10 mouse cellular contexts compared by ENCODE assay signal in genomic region chr5:121443548-121443947, GRCm38 (mm10). TPM values are rescaled to one million over a fixed set of nuclear protein-coding genes. Genes with fewer than 3 reads are reported as not detected.
A peak's percentile ranks its signal among the peaks of the same experiment; 100 is the strongest.
DNase-seq lines count a peak whose midpoint lies in the region; ATAC-seq and TF ChIP-seq lines count a peak whose summit lies in the region.
"Had no signal": no experiment of that assay in that cellular context is flagged by ENCODE, and none has a peak within 500 bp of the region (broad histone marks: within the 10 kb centered on the region; RNA-seq: fewer than 3 reads in every experiment).

No protein-coding gene starts in this region.

- no peaks in the 10 kb centered on the region for H3K4me1 ChIP-seq in liver, adult 2 months (ENCODE audit: control insufficient read depth, insufficient read depth, low read length)
- H3K4me1 ChIP-seq in liver, embryonic 12.5 days, result no peaks in the 10 kb centered on the region
- H3K4me1 ChIP-seq: midbrain, embryonic 12.5 days had no signal

- 87% methylated on average over 3 of the region's 3 CpGs for WGBS in liver, adult 2 months
- 79% methylated on average over 3 of the region's 3 CpGs for WGBS in liver, embryonic 12.5 days (ENCODE audit: insufficient replicate concordance)

- H3K9ac ChIP-seq in liver, adult 2 months (ENCODE audit: low read depth, low read length), result no peak overlapping the region
- H3K9ac ChIP-seq in liver, embryonic 12.5 days, result no peak overlapping the region
- H3K9ac ChIP-seq: midbrain, embryonic 12.5 days had no signal

- TF ChIP-seq CTCF in liver, adult 2 months (IDR thresholded peaks at IDR 0.05; ENCODE audit: low read depth, low read length), result 0 out of 2 replicates have a peak, but pooled peaks have one; percentile 20

- no peak overlapping the region for H3K4me3 ChIP-seq in liver, adult 2 months (ENCODE audit: insufficient read depth, low read depth, low read length)
- H3K4me3 ChIP-seq in liver, embryonic 12.5 days, result no peak overlapping the region
- H3K4me3 ChIP-seq: midbrain, embryonic 12.5 days had no signal

- H3K27ac ChIP-seq in liver, adult 2 months (replicated peaks; ENCODE audit: insufficient read depth, low read depth, low read length), result no peak overlapping the region
- H3K27ac ChIP-seq in liver, embryonic 12.5 days, result no peak overlapping the region
- H3K27ac ChIP-seq: midbrain, embryonic 12.5 days had no signal

- TF ChIP-seq POLR2A in liver, adult 2 months (IDR thresholded peaks at IDR 0.05; ENCODE audit: extremely low read depth, insufficient read depth, low read length), result no peak

- peaks cover 70% of the 10 kb centered on the region for H3K36me3 ChIP-seq in liver, adult 2 months (ENCODE audit: control insufficient read depth, insufficient read depth, low read length)
- H3K36me3 ChIP-seq in liver, embryonic 12.5 days, result peaks cover 98% of the 10 kb centered on the region

- DNase-seq in cerebellum, postnatal 14 days, result peak; percentile 47 to 78
- peak; percentile 50 for DNase-seq in liver, adult 2 months (ENCODE audit: extremely low read depth, low read depth, low spot score)
- peak; percentile 82 for DNase-seq in ZHBTc4 (ENCODE audit: low read depth, low spot score)
- DNase-seq in kidney, adult 9 months, result peak; percentile 80
- peak; percentile 35 for DNase-seq in spleen, adult 12 weeks (ENCODE audit: low spot score)

- H3K79me2 ChIP-seq in liver, adult 2 months (ENCODE audit: control insufficient read depth, insufficient read depth, low read length), result no peaks in the 10 kb centered on the region

- H3K27me3 ChIP-seq in liver, adult 2 months (ENCODE audit: control insufficient read depth, insufficient read depth, low read length), result no peaks in the 10 kb centered on the region
- H3K27me3 ChIP-seq in liver, embryonic 12.5 days (replicated peaks), result no peaks in the 10 kb centered on the region
- H3K27me3 ChIP-seq: midbrain, embryonic 12.5 days had no signal

- ATAC-seq in cerebellum, adult (ENCODE audit: insufficient number of reproducible peaks, low FRiP score, low TSS enrichment), result no peak
- ATAC-seq in liver, embryonic 12.5 days, result no peak
- ATAC-seq in megakaryocyte-erythroid progenitor cell, adult 5-6 weeks (replicated peaks; ENCODE audit: low FRiP score, low TSS enrichment, poor library complexity, severe bottlenecking), result no peak

- H3K9me3 ChIP-seq in liver, embryonic 12.5 days (replicated peaks), result no peaks in the 10 kb centered on the region
- H3K9me3 ChIP-seq: midbrain, embryonic 12.5 days had no signal

- no peak overlapping the region for H3K4me2 ChIP-seq in liver, embryonic 12.5 days
- H3K4me2 ChIP-seq: midbrain, embryonic 12.5 days had no signal

RNA-seq across cellular contexts. Expression of gene Tmem116, which starts 8.1 kb away (rescaled TPM):
- total RNA-seq in liver, adult 2 months (2014; rRNA removed), result not detected in 2 replicates
- polyA plus RNA-seq in liver, adult 2 months (2012; rRNA removed), result 0.20 and 0.21 TPM in 2 replicates
- 0.64 and 0.74 TPM in 2 replicates for polyA plus RNA-seq in liver, embryonic 12.5 days (2016; fragmentation: Nextera tagmentation; extraction: Ambion mirVana)
- not detected in 2 replicates for total RNA-seq in megakaryocyte-erythroid progenitor cell, adult 5-6 weeks (2014; fragmentation: Nextera tagmentation)
- total RNA-seq in megakaryocyte-erythroid progenitor cell, adult 5-6 weeks (2017), result 2.3 TPM in 1 of 2 replicates, not detected in the other

RNA-seq across cellular contexts. Expression of gene Erp29, which starts 8.8 kb away (rescaled TPM):
- 21.9 and 30.0 TPM in 2 replicates for total RNA-seq in liver, adult 2 months (2014; rRNA removed)
- polyA plus RNA-seq in liver, adult 2 months (2012; rRNA removed), result 21.5 and 27.1 TPM in 2 replicates
- 103 TPM in 2 replicates for polyA plus RNA-seq in liver, embryonic 12.5 days (2016; fragmentation: Nextera tagmentation; extraction: Ambion mirVana)
- total RNA-seq in megakaryocyte-erythroid progenitor cell, adult 5-6 weeks (2014; fragmentation: Nextera tagmentation), result 191 and 257 TPM in 2 replicates
- total RNA-seq in megakaryocyte-erythroid progenitor cell, adult 5-6 weeks (2017), result 422 and 491 TPM in 2 replicates

RNA-seq across cellular contexts. Expression of gene Naa25, which starts 45.8 kb away (rescaled TPM):
- total RNA-seq in liver, adult 2 months (2014; rRNA removed), result 8.6 and 8.9 TPM in 2 replicates
- polyA plus RNA-seq in liver, adult 2 months (2012; rRNA removed), result 5.8 and 7.6 TPM in 2 replicates
- polyA plus RNA-seq in liver, embryonic 12.5 days (2016; fragmentation: Nextera tagmentation; extraction: Ambion mirVana), result 41.2 and 42.7 TPM in 2 replicates
- total RNA-seq in megakaryocyte-erythroid progenitor cell, adult 5-6 weeks (2014; fragmentation: Nextera tagmentation), result 45.2 and 47.0 TPM in 2 replicates
- total RNA-seq in megakaryocyte-erythroid progenitor cell, adult 5-6 weeks (2017), result 78.7 and 127 TPM in 2 replicates

RNA-seq across cellular contexts. Expression of gene Trafd1, which starts 58.1 kb away (rescaled TPM):
- total RNA-seq in liver, adult 2 months (2014; rRNA removed), result 49.5 and 53.7 TPM in 2 replicates
- 53.2 and 67.0 TPM in 2 replicates for polyA plus RNA-seq in liver, adult 2 months (2012; rRNA removed)
- 23.7 and 25.7 TPM in 2 replicates for polyA plus RNA-seq in liver, embryonic 12.5 days (2016; fragmentation: Nextera tagmentation; extraction: Ambion mirVana)
- 41.4 and 52.5 TPM in 2 replicates for total RNA-seq in megakaryocyte-erythroid progenitor cell, adult 5-6 weeks (2014; fragmentation: Nextera tagmentation)
- total RNA-seq in megakaryocyte-erythroid progenitor cell, adult 5-6 weeks (2017), result 15.5 and 39.2 TPM in 2 replicates

RNA-seq across cellular contexts. Expression of gene Adam1b, which starts 59.7 kb away (rescaled TPM):
- total RNA-seq in liver, adult 2 months (2014; rRNA removed), result not detected in 2 replicates
- polyA plus RNA-seq in liver, adult 2 months (2012; rRNA removed), result not detected in 2 replicates
- polyA plus RNA-seq in liver, embryonic 12.5 days (2016; fragmentation: Nextera tagmentation; extraction: Ambion mirVana), result not detected in 2 replicates
- total RNA-seq in megakaryocyte-erythroid progenitor cell, adult 5-6 weeks (2014; fragmentation: Nextera tagmentation), result 0.39 TPM in 1 of 2 replicates, not detected in the other
- total RNA-seq in megakaryocyte-erythroid progenitor cell, adult 5-6 weeks (2017), result not detected in 2 replicates
- total RNA-seq: heart, postnatal 14 days had no signal
- polyA plus RNA-seq: midbrain, embryonic 12.5 days had no signal
